Mouse (Mus musculus): ENCODE measurements around the gene Plac1. TPM values are rescaled to one million over a fixed set of nuclear protein-coding genes. Genes with fewer than 3 reads are reported as not detected.

Plac1 gene
- polyA plus RNA-seq, 1 experiment = 0.84 TPM

DNA sequence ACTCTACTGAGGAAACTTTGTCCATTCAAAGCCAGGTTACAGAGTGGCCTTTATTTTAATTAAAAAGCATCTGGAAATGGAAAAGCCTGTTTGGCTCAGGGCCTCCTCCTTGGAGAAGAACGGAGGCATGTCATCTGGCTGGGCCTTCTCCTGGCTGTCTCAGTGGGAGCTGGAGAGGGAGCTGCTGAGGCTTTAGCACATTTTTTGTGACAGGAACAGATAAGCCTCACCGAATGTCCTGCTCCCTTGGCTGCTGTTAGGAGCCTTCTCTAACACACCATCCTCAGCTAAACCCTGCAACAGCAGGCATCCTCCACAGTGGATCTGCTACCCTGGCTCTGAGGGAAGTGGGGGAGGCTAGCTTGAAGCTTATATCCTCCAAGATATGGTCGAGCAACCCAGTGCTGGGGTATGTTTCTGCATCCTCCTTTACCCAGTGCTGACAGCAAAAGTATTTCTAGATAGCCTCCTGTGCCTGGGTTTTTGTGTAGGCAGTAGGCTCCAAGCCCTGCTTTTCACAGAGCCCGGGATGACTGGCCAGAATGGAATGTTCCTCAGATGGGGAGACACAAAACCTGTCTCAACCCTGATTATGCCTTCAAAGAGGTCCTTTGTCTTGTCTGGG, 72.9 kb downstream of the Plac1 start:
- TF ChIP-seq SRF (IDR thresholded peaks at IDR 0.05; ENCODE audit: control insufficient read depth, insufficient read length, low read depth) (no peak), MAX (IDR thresholded peaks at IDR 0.05; ENCODE audit: low read depth) (no peak), MYOG (IDR thresholded peaks at IDR 0.05; ENCODE audit: control insufficient read depth in 1 of 3, insufficient read depth in 1 of 3, insufficient read length in 2 of 3, low read depth in 2 of 3) (no peak), MYOD1 (IDR thresholded peaks at IDR 0.05; ENCODE audit: control insufficient read depth in 1 of 3, insufficient read length in 2 of 3, low read depth in 2 of 3) (no peak), E2F4 (IDR thresholded peaks at IDR 0.05; ENCODE audit: insufficient read depth) (no peak), USF1 (IDR thresholded peaks at IDR 0.05; ENCODE audit: low read depth) (no peak), CEBPB (IDR thresholded peaks at IDR 0.05; ENCODE audit: insufficient read depth, poor library complexity, severe bottlenecking) (no peak), TCF12 (IDR thresholded peaks at IDR 0.05; ENCODE audit: insufficient read depth, poor library complexity, severe bottlenecking) (no peak), TCF3 (IDR thresholded peaks at IDR 0.05; ENCODE audit: insufficient read length, low read depth) (no peak), POLR2A (IDR thresholded peaks at IDR 0.05; ENCODE audit: insufficient read length, low read depth) (no peak), REST (IDR thresholded peaks at IDR 0.05; ENCODE audit: insufficient read depth, insufficient read length) (no peak), POLR2AphosphoS2 (IDR thresholded peaks at IDR 0.05; ENCODE audit: insufficient read length, low read depth) (no peak)
- Histone ChIP-seq H3K36me3 (ENCODE audit: control insufficient read depth, insufficient read depth) (no peaks in the 10 kb centered on the region), H3ac (ENCODE audit: control insufficient read depth, insufficient read length) (no peak overlapping the region), H3K4me3 (no peak overlapping the region), H3K4me2 (ENCODE audit: low read depth) (peak overlapping the region; percentile 24), H3K79me2 (ENCODE audit: control insufficient read depth, insufficient read depth) (no peaks in the 10 kb centered on the region), H3K27me3 (ENCODE audit: control insufficient read depth, insufficient read depth, insufficient read length) (no peaks in the 10 kb centered on the region)

DNA sequence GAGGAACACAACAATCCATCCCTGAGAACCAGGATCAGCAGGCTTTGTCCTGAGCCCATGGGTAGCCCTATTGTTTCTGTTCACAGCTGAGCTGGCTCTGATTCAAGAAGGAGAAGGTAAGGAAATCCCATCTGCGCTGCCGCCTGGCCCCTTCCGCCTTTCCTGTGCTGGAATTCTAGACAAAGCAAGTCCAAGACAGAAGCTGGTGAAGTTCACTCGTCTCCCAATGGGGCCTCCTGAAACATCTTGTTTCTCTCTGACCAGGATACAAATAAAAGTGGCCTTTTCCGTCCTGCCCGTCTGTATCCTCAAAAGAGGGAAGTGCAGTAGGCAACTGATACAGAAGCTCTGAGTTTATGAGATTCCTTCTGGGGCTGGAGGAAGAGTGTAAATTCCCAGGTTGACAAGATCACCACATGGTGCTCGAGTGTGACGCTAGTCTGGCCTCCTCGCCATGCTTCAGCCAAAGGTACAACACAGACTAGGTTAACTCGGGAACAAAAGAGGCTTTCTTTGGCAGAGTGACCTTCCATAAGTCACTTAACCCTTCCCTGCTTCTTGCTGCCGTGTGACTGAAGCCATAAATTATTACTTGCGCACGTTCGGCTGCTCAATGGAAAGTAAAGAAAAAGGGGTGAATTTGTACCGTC, 73.5 kb downstream of the Plac1 start:
- TF ChIP-seq USF1 (IDR thresholded peaks at IDR 0.05; ENCODE audit: low read depth) = no peak
- TF ChIP-seq TCF3 (IDR thresholded peaks at IDR 0.05; ENCODE audit: insufficient read length, low read depth) = no peak
- TF ChIP-seq POLR2A (IDR thresholded peaks at IDR 0.05; ENCODE audit: insufficient read length, low read depth) = no peak
- TF ChIP-seq TCF12 (IDR thresholded peaks at IDR 0.05; ENCODE audit: insufficient read depth, poor library complexity, severe bottlenecking) = no peak
- no peak for TF ChIP-seq POLR2AphosphoS2 (IDR thresholded peaks at IDR 0.05; ENCODE audit: insufficient read length, low read depth)
- no peak for TF ChIP-seq MYOG (IDR thresholded peaks at IDR 0.05; ENCODE audit: control insufficient read depth in 1 of 3, insufficient read depth in 1 of 3, insufficient read length in 2 of 3, low read depth in 2 of 3)
- no peak for TF ChIP-seq MYOD1 (IDR thresholded peaks at IDR 0.05; ENCODE audit: control insufficient read depth in 1 of 3, insufficient read length in 2 of 3, low read depth in 2 of 3)
- no peak for TF ChIP-seq SRF (IDR thresholded peaks at IDR 0.05; ENCODE audit: control insufficient read depth, insufficient read length, low read depth)
- no peak for TF ChIP-seq E2F4 (IDR thresholded peaks at IDR 0.05; ENCODE audit: insufficient read depth)
- no peak for TF ChIP-seq CEBPB (IDR thresholded peaks at IDR 0.05; ENCODE audit: insufficient read depth, poor library complexity, severe bottlenecking)
- no peak for TF ChIP-seq MAX (IDR thresholded peaks at IDR 0.05; ENCODE audit: low read depth)
- no peak for TF ChIP-seq REST (IDR thresholded peaks at IDR 0.05; ENCODE audit: insufficient read depth, insufficient read length)
- H3K4me2 ChIP-seq (ENCODE audit: low read depth) = peak overlapping the region; percentile 24
- H3ac ChIP-seq (ENCODE audit: control insufficient read depth, insufficient read length) = no peak overlapping the region
- H3K36me3 ChIP-seq (ENCODE audit: control insufficient read depth, insufficient read depth) = no peaks in the 10 kb centered on the region
- no peaks in the 10 kb centered on the region for H3K27me3 ChIP-seq (ENCODE audit: control insufficient read depth, insufficient read depth, insufficient read length)
- no peaks in the 10 kb centered on the region for H3K79me2 ChIP-seq (ENCODE audit: control insufficient read depth, insufficient read depth)
- H3K4me3 ChIP-seq = no peak overlapping the region

GRCm38 (mm10) chrX:53162589-53162988, 77.3 kb downstream of the Plac1 start:
- no peak for TF ChIP-seq CEBPB (IDR thresholded peaks at IDR 0.05; ENCODE audit: insufficient read depth, poor library complexity, severe bottlenecking)
- TF ChIP-seq POLR2AphosphoS2 (IDR thresholded peaks at IDR 0.05; ENCODE audit: insufficient read length, low read depth) = no peak
- no peak for TF ChIP-seq SRF (IDR thresholded peaks at IDR 0.05; ENCODE audit: control insufficient read depth, insufficient read length, low read depth)
- TF ChIP-seq MYOG (IDR thresholded peaks at IDR 0.05; ENCODE audit: control insufficient read depth in 1 of 3, insufficient read depth in 1 of 3, insufficient read length in 2 of 3, low read depth in 2 of 3) = no peak
- no peak for TF ChIP-seq E2F4 (IDR thresholded peaks at IDR 0.05; ENCODE audit: insufficient read depth)
- no peak for TF ChIP-seq MYOD1 (IDR thresholded peaks at IDR 0.05; ENCODE audit: control insufficient read depth in 1 of 3, insufficient read length in 2 of 3, low read depth in 2 of 3)
- TF ChIP-seq USF1 (IDR thresholded peaks at IDR 0.05; ENCODE audit: low read depth) = no peak
- TF ChIP-seq TCF3 (IDR thresholded peaks at IDR 0.05; ENCODE audit: insufficient read length, low read depth) = no peak
- TF ChIP-seq POLR2A (IDR thresholded peaks at IDR 0.05; ENCODE audit: insufficient read length, low read depth) = no peak
- TF ChIP-seq MAX (IDR thresholded peaks at IDR 0.05; ENCODE audit: low read depth) = no peak
- Histone ChIP-seq H3K4me2 (ENCODE audit: low read depth) (peak overlapping the region; percentile 66), H3ac (ENCODE audit: control insufficient read depth, insufficient read length) (no peak overlapping the region), H3K4me3 (no peak overlapping the region), H3K27me3 (ENCODE audit: control insufficient read depth, insufficient read depth, insufficient read length) (no peaks in the 10 kb centered on the region), H3K36me3 (ENCODE audit: control insufficient read depth, insufficient read depth) (no peaks in the 10 kb centered on the region), H3K79me2 (ENCODE audit: control insufficient read depth, insufficient read depth) (no peaks in the 10 kb centered on the region)

DNA sequence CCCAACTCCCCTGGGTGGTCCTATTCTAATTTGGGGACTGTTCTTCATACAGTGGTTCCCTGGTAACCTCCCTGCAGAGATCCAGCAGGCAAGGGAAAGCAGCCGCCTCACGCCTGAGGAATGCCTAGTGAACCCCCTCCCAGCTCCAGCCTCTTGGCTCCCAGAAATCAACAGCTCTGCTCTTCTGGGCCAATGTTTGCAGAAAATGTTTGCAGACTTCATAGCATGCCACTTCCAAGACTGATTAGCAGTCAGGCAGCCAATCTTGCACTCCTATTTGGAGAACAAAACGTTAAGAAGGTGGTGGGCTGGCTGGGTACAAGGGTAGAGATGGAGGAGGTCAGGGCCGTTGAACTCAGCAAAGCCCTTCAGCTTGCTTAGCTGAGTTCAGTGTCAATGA, 78.3 kb downstream of the Plac1 start:
- H3K36me3 ChIP-seq (ENCODE audit: control insufficient read depth, insufficient read depth) = no peaks in the 10 kb centered on the region
- H3ac ChIP-seq (ENCODE audit: control insufficient read depth, insufficient read length) = no peak overlapping the region
- no peak overlapping the region for H3K4me3 ChIP-seq
- peak overlapping the region; percentile 50 for H3K4me2 ChIP-seq (ENCODE audit: low read depth)
- H3K79me2 ChIP-seq (ENCODE audit: control insufficient read depth, insufficient read depth) = no peaks in the 10 kb centered on the region
- no peaks in the 10 kb centered on the region for H3K27me3 ChIP-seq (ENCODE audit: control insufficient read depth, insufficient read depth, insufficient read length)
- TF ChIP-seq MYOG (IDR thresholded peaks at IDR 0.05; ENCODE audit: control insufficient read depth in 1 of 3, insufficient read depth in 1 of 3, insufficient read length in 2 of 3, low read depth in 2 of 3) (no peak), POLR2AphosphoS2 (IDR thresholded peaks at IDR 0.05; ENCODE audit: insufficient read length, low read depth) (no peak), MAX (IDR thresholded peaks at IDR 0.05; ENCODE audit: low read depth) (no peak), MYOD1 (IDR thresholded peaks at IDR 0.05; ENCODE audit: control insufficient read depth in 1 of 3, insufficient read length in 2 of 3, low read depth in 2 of 3) (no peak), CEBPB (IDR thresholded peaks at IDR 0.05; ENCODE audit: insufficient read depth, poor library complexity, severe bottlenecking) (no peak), SRF (IDR thresholded peaks at IDR 0.05; ENCODE audit: control insufficient read depth, insufficient read length, low read depth) (no peak), USF1 (IDR thresholded peaks at IDR 0.05; ENCODE audit: low read depth) (no peak), REST (IDR thresholded peaks at IDR 0.05; ENCODE audit: insufficient read depth, insufficient read length) (no peak), POLR2A (IDR thresholded peaks at IDR 0.05; ENCODE audit: insufficient read length, low read depth) (no peak), TCF3 (IDR thresholded peaks at IDR 0.05; ENCODE audit: insufficient read length, low read depth) (no peak)

Measured in myocyte (in vitro differentiated cells).